Mouse (Mus musculus): ENCODE data around the gene Arpp21. TPM values are rescaled to one million over a fixed set of nuclear protein-coding genes. Genes with fewer than 3 reads are reported as not detected.

The Arpp21 gene
- polyA plus RNA-seq, 1 experiment from 2014 or later, result 2.4 TPM

- H3K27ac ChIP-seq (replicated peaks), result no peak overlapping the region
- H3K4me1 ChIP-seq, result peaks cover 13% of the 10 kb centered on the region
- no peak for ATAC-seq (ENCODE audit: extremely low read depth, insufficient number of reproducible peaks, low FRiP score, low TSS enrichment)
- no peak overlapping the region for H3K4me3 ChIP-seq
- H3K9me3 ChIP-seq, result no peaks in the 10 kb centered on the region
- no peaks in the 10 kb centered on the region for H3K36me3 ChIP-seq
- WGBS, result 80% methylated on average over 3 of the region's 3 CpGs
- H3K9ac ChIP-seq, result no peak overlapping the region
- H3K27me3 ChIP-seq (replicated peaks), result peaks cover 32% of the 10 kb centered on the region
- H3K4me2 ChIP-seq, result no peak overlapping the region
These were observed 7.3 kb downstream of the Arpp21 start for GRCm38 (mm10) chr9:112228470-112228869.

DNA sequence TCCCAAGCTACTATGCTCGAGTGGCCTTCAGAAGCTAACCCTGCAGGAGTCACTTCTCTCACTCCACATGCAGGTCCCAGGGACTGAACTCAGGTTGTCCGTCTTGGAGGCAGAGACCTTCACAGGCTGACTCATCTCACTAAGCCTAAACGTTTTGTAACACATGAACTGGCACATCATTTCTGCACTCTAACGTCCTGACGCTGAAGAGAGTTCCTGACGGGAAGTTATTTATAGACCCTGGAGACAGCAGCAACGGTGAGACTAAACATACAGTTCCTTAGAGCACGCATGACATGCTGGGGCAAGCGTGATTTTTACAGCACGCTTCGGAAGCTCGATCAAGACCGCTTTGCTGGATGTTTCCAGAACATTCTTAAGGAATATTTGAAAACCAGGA, 8.6 kb downstream of the Arpp21 start:
- 31% methylated on average over 13 of the region's 13 CpGs for WGBS
- H3K4me1 ChIP-seq, result peaks cover 13% of the 10 kb centered on the region
- H3K9me3 ChIP-seq, result no peaks in the 10 kb centered on the region
- H3K9ac ChIP-seq, result no peak overlapping the region
- no peak overlapping the region for H3K4me3 ChIP-seq
- H3K27ac ChIP-seq (replicated peaks), result peak overlapping the region; percentile 56; the same call in 1 of the 2 replicates
- peaks cover 20% of the 10 kb centered on the region for H3K27me3 ChIP-seq (replicated peaks)
- H3K36me3 ChIP-seq, result no peaks in the 10 kb centered on the region
- peak overlapping the region; percentile 34 for H3K4me2 ChIP-seq
- peak; percentile 31; the same call in 1 of the 2 replicates for ATAC-seq (ENCODE audit: extremely low read depth, insufficient number of reproducible peaks, low FRiP score, low TSS enrichment)

DNA sequence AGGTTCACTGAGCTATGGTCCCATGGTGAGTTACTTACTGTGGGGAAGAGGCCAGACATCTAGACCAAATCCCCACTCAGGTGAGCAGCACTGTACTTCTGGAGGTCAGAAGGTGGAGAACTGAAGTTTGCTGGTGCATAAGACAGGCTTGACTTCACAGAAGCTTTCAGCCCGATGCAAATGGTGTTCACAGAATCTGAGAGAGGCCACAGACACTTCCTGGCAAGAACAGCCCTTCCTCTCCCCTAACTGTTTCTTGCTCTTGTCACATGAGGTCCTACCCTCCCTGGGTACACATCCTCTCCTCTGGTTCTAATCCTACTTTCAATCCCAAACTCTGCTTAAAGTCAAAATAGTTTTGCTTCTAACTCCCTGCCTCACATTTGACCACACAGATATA, 9.2 kb downstream of the Arpp21 start:
- Histone ChIP-seq H3K4me1 (peaks cover 13% of the 10 kb centered on the region), H3K9ac (no peak overlapping the region), H3K4me3 (no peak overlapping the region), H3K36me3 (no peaks in the 10 kb centered on the region), H3K27ac (replicated peaks) (no peak overlapping the region), H3K9me3 (no peaks in the 10 kb centered on the region), H3K27me3 (replicated peaks) (peaks cover 13% of the 10 kb centered on the region), H3K4me2 (no peak overlapping the region)
- 27% methylated on average over 1 of the region's 1 CpGs for WGBS
- no peak for ATAC-seq (ENCODE audit: extremely low read depth, insufficient number of reproducible peaks, low FRiP score, low TSS enrichment)

GRCm38 (mm10) chr9:112225046-112225445, 10.7 kb downstream of the Arpp21 start:
- Histone ChIP-seq H3K9me3 (no peaks in the 10 kb centered on the region), H3K27ac (replicated peaks) (no peak overlapping the region), H3K4me3 (no peak overlapping the region), H3K27me3 (replicated peaks) (peaks cover 3% of the 10 kb centered on the region; the same call in 1 of the 2 replicates), H3K9ac (no peak overlapping the region), H3K4me2 (no peak overlapping the region), H3K4me1 (peaks cover 13% of the 10 kb centered on the region), H3K36me3 (no peaks in the 10 kb centered on the region)
- 55% methylated on average over 2 of the region's 2 CpGs for WGBS
- ATAC-seq (ENCODE audit: extremely low read depth, insufficient number of reproducible peaks, low FRiP score, low TSS enrichment), result no peak

GRCm38 (mm10) chr9:112219372-112219771, 16.4 kb downstream of the Arpp21 start:
- Histone ChIP-seq H3K9ac (no peak overlapping the region), H3K4me1 (no peaks in the 10 kb centered on the region), H3K4me2 (no peak overlapping the region), H3K27me3 (replicated peaks) (no peaks in the 10 kb centered on the region), H3K9me3 (no peaks in the 10 kb centered on the region), H3K36me3 (no peaks in the 10 kb centered on the region), H3K27ac (replicated peaks) (no peak overlapping the region), H3K4me3 (no peak overlapping the region)
- 75% methylated on average over 8 of the region's 8 CpGs for WGBS
- ATAC-seq (ENCODE audit: extremely low read depth, insufficient number of reproducible peaks, low FRiP score, low TSS enrichment), result no peak

GRCm38 (mm10) chr9:112218237-112218636, 17.5 kb downstream of the Arpp21 start:
- Histone ChIP-seq H3K4me2 (no peak overlapping the region), H3K36me3 (no peaks in the 10 kb centered on the region), H3K27me3 (replicated peaks) (no peaks in the 10 kb centered on the region), H3K4me1 (no peaks in the 10 kb centered on the region), H3K27ac (replicated peaks) (no peak overlapping the region), H3K4me3 (no peak overlapping the region), H3K9me3 (no peaks in the 10 kb centered on the region), H3K9ac (no peak overlapping the region)
- WGBS, result 60% methylated on average over 3 of the region's 3 CpGs
- ATAC-seq (ENCODE audit: extremely low read depth, insufficient number of reproducible peaks, low FRiP score, low TSS enrichment), result no peak

DNA sequence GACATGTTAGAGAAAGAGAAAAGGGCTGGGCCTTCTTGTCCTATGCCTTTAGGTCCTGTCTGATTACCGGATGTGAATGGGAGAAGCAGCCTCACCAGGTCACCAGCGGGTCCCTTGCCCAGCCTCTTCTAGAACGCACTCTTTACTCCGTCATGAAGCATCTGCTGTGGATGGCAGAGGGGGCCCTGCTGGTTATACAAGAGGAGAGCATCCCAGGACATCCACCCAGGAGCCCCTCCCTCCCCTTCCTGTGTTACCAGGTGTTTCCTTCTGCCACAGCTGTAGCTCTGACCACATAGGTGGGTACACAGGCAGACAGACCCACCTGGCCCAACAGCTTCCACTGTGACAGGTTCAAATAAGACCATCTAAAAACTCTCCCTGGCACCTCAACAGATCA, 18.6 kb downstream of the Arpp21 start:
- no peak for ATAC-seq (ENCODE audit: extremely low read depth, insufficient number of reproducible peaks, low FRiP score, low TSS enrichment)
- H3K9ac ChIP-seq, result no peak overlapping the region
- no peaks in the 10 kb centered on the region for H3K9me3 ChIP-seq
- H3K27ac ChIP-seq (replicated peaks), result no peak overlapping the region
- no peaks in the 10 kb centered on the region for H3K27me3 ChIP-seq (replicated peaks)
- H3K4me2 ChIP-seq, result no peak overlapping the region
- WGBS, result 77% methylated on average over 4 of the region's 4 CpGs
- no peaks in the 10 kb centered on the region for H3K36me3 ChIP-seq
- H3K4me3 ChIP-seq, result no peak overlapping the region
- H3K4me1 ChIP-seq, result no peaks in the 10 kb centered on the region

- WGBS, result 64% methylated on average over 10 of the region's 10 CpGs
- H3K4me1 ChIP-seq, result no peaks in the 10 kb centered on the region
- H3K27me3 ChIP-seq (replicated peaks), result no peaks in the 10 kb centered on the region
- no peaks in the 10 kb centered on the region for H3K9me3 ChIP-seq
- H3K4me2 ChIP-seq, result no peak overlapping the region
- no peak for ATAC-seq (ENCODE audit: extremely low read depth, insufficient number of reproducible peaks, low FRiP score, low TSS enrichment)
- no peaks in the 10 kb centered on the region for H3K36me3 ChIP-seq
- no peak overlapping the region for H3K9ac ChIP-seq
- H3K27ac ChIP-seq (replicated peaks), result no peak overlapping the region
- H3K4me3 ChIP-seq, result no peak overlapping the region
These were observed 20.5 kb downstream of the Arpp21 start for GRCm38 (mm10) chr9:112215030-112215806.

- Histone ChIP-seq H3K27ac (replicated peaks) (no peak overlapping the region), H3K27me3 (replicated peaks) (no peaks in the 10 kb centered on the region), H3K9ac (no peak overlapping the region), H3K4me1 (no peaks in the 10 kb centered on the region), H3K4me3 (no peak overlapping the region), H3K4me2 (no peak overlapping the region), H3K36me3 (no peaks in the 10 kb centered on the region), H3K9me3 (no peaks in the 10 kb centered on the region)
- WGBS, result 58% methylated on average over 10 of the region's 10 CpGs
- no peak for ATAC-seq (ENCODE audit: extremely low read depth, insufficient number of reproducible peaks, low FRiP score, low TSS enrichment)
These were observed 22.1 kb downstream of the Arpp21 start for GRCm38 (mm10) chr9:112213411-112214255.

DNA sequence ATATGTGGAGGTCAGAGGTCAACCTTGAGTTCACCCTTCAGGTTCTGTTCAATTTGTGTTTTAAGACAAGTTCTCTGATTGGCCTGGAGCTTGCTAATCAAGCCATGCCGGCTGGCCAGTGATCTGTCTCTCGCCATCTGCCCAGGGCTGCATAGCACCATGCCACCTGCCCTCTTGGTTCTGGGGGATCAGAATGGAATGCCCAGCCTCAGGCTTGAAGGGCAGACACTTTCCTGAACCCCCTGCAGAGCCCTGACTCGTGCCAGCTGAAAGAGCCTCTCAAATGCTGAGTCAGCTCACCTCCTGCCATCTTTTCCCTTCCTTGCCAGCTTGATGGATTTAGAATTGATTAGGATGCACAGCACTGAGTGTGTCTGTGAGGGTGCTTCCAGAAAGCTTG, 25.9 kb downstream of the Arpp21 start:
- Histone ChIP-seq H3K9me3 (no peaks in the 10 kb centered on the region), H3K9ac (no peak overlapping the region), H3K27ac (replicated peaks) (no peak overlapping the region), H3K4me3 (no peak overlapping the region), H3K4me1 (peaks cover 6% of the 10 kb centered on the region), H3K27me3 (replicated peaks) (no peaks in the 10 kb centered on the region), H3K4me2 (no peak overlapping the region), H3K36me3 (no peaks in the 10 kb centered on the region)
- no peak for ATAC-seq (ENCODE audit: extremely low read depth, insufficient number of reproducible peaks, low FRiP score, low TSS enrichment)
- 65% methylated on average over 3 of the region's 3 CpGs for WGBS

DNA sequence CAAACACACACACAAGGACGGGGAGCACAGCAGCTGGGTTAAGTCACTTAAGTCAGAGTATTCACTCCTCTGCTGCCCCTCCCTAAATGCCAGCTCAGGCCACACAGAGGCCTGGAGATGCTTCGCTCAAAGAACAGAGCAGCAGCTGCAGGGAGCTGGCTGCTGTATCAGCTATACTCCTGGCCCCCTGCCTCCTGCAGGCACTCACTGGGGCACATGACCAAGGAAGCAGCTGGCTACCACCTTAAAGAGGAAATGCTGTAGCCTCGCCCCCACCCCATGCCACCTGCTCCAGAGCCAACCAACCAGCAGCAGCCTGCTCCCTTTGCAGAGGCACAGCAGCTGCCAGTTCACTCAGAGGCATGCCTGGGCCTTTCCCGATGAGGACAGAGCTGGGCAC, 28.0 kb downstream of the Arpp21 start:
- H3K4me2 ChIP-seq, result no peak overlapping the region
- WGBS, result 25% methylated on average over 4 of the region's 4 CpGs
- H3K27ac ChIP-seq (replicated peaks), result no peak overlapping the region
- H3K27me3 ChIP-seq (replicated peaks), result no peaks in the 10 kb centered on the region
- H3K4me3 ChIP-seq, result no peak overlapping the region
- ATAC-seq (ENCODE audit: extremely low read depth, insufficient number of reproducible peaks, low FRiP score, low TSS enrichment), result no peak
- no peak overlapping the region for H3K9ac ChIP-seq
- no peaks in the 10 kb centered on the region for H3K36me3 ChIP-seq
- no peaks in the 10 kb centered on the region for H3K9me3 ChIP-seq
- H3K4me1 ChIP-seq, result peaks cover 6% of the 10 kb centered on the region

Measured in heart, embryonic 13.5 days (tissue).